Comparison of ENCODE assay signal across 7 mouse cellular contexts in the genomic region with DNA sequence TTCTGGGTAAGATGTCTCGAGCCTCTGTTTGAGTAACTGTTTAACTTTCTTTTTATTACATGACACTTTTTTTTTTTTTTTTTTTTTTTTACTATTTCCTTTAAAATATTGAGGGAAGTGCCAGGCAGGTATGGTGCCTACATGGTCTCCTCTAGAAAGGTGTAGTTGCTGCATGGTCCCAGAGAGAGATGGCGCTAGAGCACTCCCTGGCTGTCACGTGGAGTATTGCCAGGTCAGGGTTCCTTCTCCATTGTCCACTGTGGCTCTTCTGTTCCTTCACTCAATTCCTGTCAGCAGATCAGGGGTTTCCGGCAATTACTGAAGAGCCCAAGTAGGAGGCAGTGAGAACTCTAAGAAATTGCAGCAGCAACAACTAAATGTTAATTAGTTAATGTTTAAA.
DNase-seq lines count a peak whose midpoint lies in the region; ATAC-seq and TF ChIP-seq lines count a peak whose summit lies in the region.

No protein-coding gene starts in this region.

- no peak for DNase-seq in midbrain, postnatal 0 days (ENCODE audit: low spot score)
- DNase-seq in embryo, embryonic 10 days (ENCODE audit: low spot score) = peak; percentile 47
- DNase-seq in liver, embryonic 11.5 days (ENCODE audit: low spot score) = no peak
- DNase-seq in stomach, postnatal 0 days (ENCODE audit: low spot score) = no peak
- no peak for DNase-seq in ovary, postnatal 10 days (ENCODE audit: low spot score)
- no peak for DNase-seq in right cerebral cortex, postnatal 4 days

- H3K36me3 ChIP-seq in midbrain, postnatal 0 days (ENCODE audit: insufficient read depth, low read length) = peaks cover 15% of the 10 kb centered on the region
- peaks cover 34% of the 10 kb centered on the region for H3K36me3 ChIP-seq in midbrain, embryonic 13.5 days
- peaks cover 8% of the 10 kb centered on the region for H3K36me3 ChIP-seq in liver, embryonic 11.5 days (ENCODE audit: control insufficient read depth, insufficient read depth, low read length)
- H3K36me3 ChIP-seq in stomach, postnatal 0 days (ENCODE audit: control insufficient read depth, insufficient read depth, low read length) = 0 out of 2 replicates have a peak, but pooled peaks cover 5% of the 10 kb centered on the region

- no peak overlapping the region for H3K4me2 ChIP-seq in midbrain, postnatal 0 days (ENCODE audit: low read depth, low read length, poor library complexity, severe bottlenecking)
- H3K4me2 ChIP-seq in midbrain, embryonic 13.5 days (replicated peaks) = no peak overlapping the region
- no peak overlapping the region for H3K4me2 ChIP-seq in liver, embryonic 11.5 days
- no peak overlapping the region for H3K4me2 ChIP-seq in stomach, postnatal 0 days (replicated peaks; ENCODE audit: low read depth)

- H3K4me1 ChIP-seq in midbrain, postnatal 0 days (ENCODE audit: insufficient read depth, low read length) = 0 out of 2 replicates have a peak, but pooled peaks cover 2% of the 10 kb centered on the region
- H3K4me1 ChIP-seq in midbrain, embryonic 13.5 days (replicated peaks) = peaks cover 14% of the 10 kb centered on the region
- H3K4me1 ChIP-seq in liver, embryonic 11.5 days (replicated peaks; ENCODE audit: control insufficient read depth, insufficient read depth, low read length) = no peaks in the 10 kb centered on the region
- no peaks in the 10 kb centered on the region for H3K4me1 ChIP-seq in stomach, postnatal 0 days (replicated peaks; ENCODE audit: control insufficient read depth, insufficient read depth)

- H3K4me3 ChIP-seq in midbrain, postnatal 0 days (ENCODE audit: low read depth, low read length) = no peak overlapping the region
- no peak overlapping the region for H3K4me3 ChIP-seq in midbrain, embryonic 13.5 days (replicated peaks)
- no peak overlapping the region for H3K4me3 ChIP-seq in liver, embryonic 11.5 days (ENCODE audit: low read depth, low read length)
- H3K4me3 ChIP-seq in stomach, postnatal 0 days (ENCODE audit: low read depth, low read length) = no peak overlapping the region

- no peak overlapping the region for H3K27ac ChIP-seq in midbrain, postnatal 0 days (ENCODE audit: low read depth, low read length)
- H3K27ac ChIP-seq in midbrain, embryonic 13.5 days = no peak overlapping the region
- H3K27ac ChIP-seq in liver, embryonic 11.5 days (ENCODE audit: low read depth, low read length) = no peak overlapping the region
- no peak overlapping the region for H3K27ac ChIP-seq in stomach, postnatal 0 days (replicated peaks)

- peak; percentile 61 for TF ChIP-seq CTCF in midbrain, postnatal 0 days (IDR thresholded peaks at IDR 0.05)
- TF ChIP-seq CTCF in stomach, postnatal 0 days (IDR thresholded peaks at IDR 0.05; ENCODE audit: low read depth) = peak; percentile 69

- H3K27me3 ChIP-seq in midbrain, postnatal 0 days (ENCODE audit: insufficient read depth, low read length) = no peaks in the 10 kb centered on the region
- no peaks in the 10 kb centered on the region for H3K27me3 ChIP-seq in midbrain, embryonic 13.5 days
- no peaks in the 10 kb centered on the region for H3K27me3 ChIP-seq in liver, embryonic 11.5 days (replicated peaks; ENCODE audit: control insufficient read depth, insufficient read depth, low read length)
- H3K27me3 ChIP-seq in stomach, postnatal 0 days (ENCODE audit: control insufficient read depth, insufficient read depth, low read length) = no peaks in the 10 kb centered on the region

- no peak for TF ChIP-seq EP300 in stomach, postnatal 0 days (optimal IDR thresholded peaks at IDR 0.05)

- no peak overlapping the region for H3K9ac ChIP-seq in midbrain, postnatal 0 days (replicated peaks; ENCODE audit: low read length, poor library complexity, severe bottlenecking)
- no peak overlapping the region for H3K9ac ChIP-seq in midbrain, embryonic 13.5 days (replicated peaks)
- H3K9ac ChIP-seq in liver, embryonic 11.5 days (ENCODE audit: low read depth, low read length) = no peak overlapping the region
- no peak overlapping the region for H3K9ac ChIP-seq in stomach, postnatal 0 days (ENCODE audit: low read length)

- 60% methylated on average over 4 of the region's 4 CpGs for WGBS in midbrain, postnatal 0 days
- WGBS in midbrain, embryonic 13.5 days = 59% methylated on average over 4 of the region's 4 CpGs
- 58% methylated on average over 4 of the region's 4 CpGs for WGBS in liver, embryonic 11.5 days
- WGBS in stomach, postnatal 0 days = 66% methylated on average over 4 of the region's 4 CpGs

- no peaks in the 10 kb centered on the region for H3K9me3 ChIP-seq in midbrain, postnatal 0 days (ENCODE audit: low read length)
- H3K9me3 ChIP-seq in midbrain, embryonic 13.5 days = no peaks in the 10 kb centered on the region
- H3K9me3 ChIP-seq in liver, embryonic 11.5 days (ENCODE audit: control insufficient read depth, low read length) = no peaks in the 10 kb centered on the region
- H3K9me3 ChIP-seq in stomach, postnatal 0 days (ENCODE audit: control insufficient read depth, low read length) = no peaks in the 10 kb centered on the region

- ATAC-seq in midbrain, postnatal 0 days (ENCODE audit: low FRiP score) = no peak
- no peak for ATAC-seq in midbrain, embryonic 13.5 days
- peak; percentile 76 for ATAC-seq in liver, embryonic 11.5 days (replicated peaks; ENCODE audit: low FRiP score)
- ATAC-seq in stomach, postnatal 0 days (ENCODE audit: low FRiP score, low TSS enrichment) = no peak
